Mouse (Mus musculus): ENCODE results near the gene Specc1. TPM values are rescaled to one million over a fixed set of nuclear protein-coding genes. Genes with fewer than 3 reads are reported as not detected.

The Specc1 gene
- polyA plus RNA-seq, 1 experiment from 2014 or later, result 11.1 TPM

DNA sequence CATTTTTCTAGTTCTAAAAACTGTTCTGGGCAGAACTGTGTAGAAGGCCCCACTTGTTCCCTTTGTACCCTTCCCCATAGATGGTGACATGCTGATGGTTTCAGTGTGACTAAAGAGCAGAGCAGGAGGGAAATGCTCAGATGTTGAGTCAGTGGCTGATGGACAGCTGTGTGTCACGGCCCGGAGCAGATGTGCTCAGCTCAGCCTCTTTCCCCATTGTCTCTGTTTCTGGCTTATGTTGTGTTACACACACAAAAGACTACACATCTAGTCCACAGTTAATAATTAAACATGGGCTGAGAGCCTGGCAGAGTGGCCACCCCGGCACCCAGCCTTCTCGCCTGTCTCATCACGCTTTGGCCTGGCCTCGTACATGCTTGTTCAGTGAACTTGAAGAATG, 261.2 kb downstream of the Specc1 start:
- ATAC-seq (replicated peaks; ENCODE audit: insufficient number of reproducible peaks, insufficient read depth, low FRiP score, low read depth), result no peak
- Histone ChIP-seq H3K27ac (no peak overlapping the region), H3K27me3 (no peaks in the 10 kb centered on the region), H3K36me3 (no peaks in the 10 kb centered on the region), H3K9me3 (replicated peaks) (no peaks in the 10 kb centered on the region), H3K4me1 (replicated peaks) (peaks cover 14% of the 10 kb centered on the region), H3K4me2 (no peak overlapping the region), H3K9ac (no peak overlapping the region), H3K4me3 (no peak overlapping the region)
- 80% methylated on average over 6 of the region's 6 CpGs for WGBS

- Histone ChIP-seq H3K27me3 (no peaks in the 10 kb centered on the region), H3K9me3 (replicated peaks) (no peaks in the 10 kb centered on the region), H3K9ac (no peak overlapping the region), H3K4me1 (replicated peaks) (peaks cover 27% of the 10 kb centered on the region), H3K4me2 (no peak overlapping the region), H3K27ac (no peak overlapping the region), H3K36me3 (no peaks in the 10 kb centered on the region), H3K4me3 (no peak overlapping the region)
- ATAC-seq (replicated peaks; ENCODE audit: insufficient number of reproducible peaks, insufficient read depth, low FRiP score, low read depth), result no peak
- WGBS, result 52% methylated on average over 7 of the region's 7 CpGs
These were observed 264.4 kb downstream of the Specc1 start for GRCm38 (mm10) chr11:62220756-62221510.

GRCm38 (mm10) chr11:62223416-62223815, 266.9 kb downstream of the Specc1 start:
- Histone ChIP-seq H3K27me3 (no peaks in the 10 kb centered on the region), H3K27ac (no peak overlapping the region), H3K9me3 (replicated peaks) (no peaks in the 10 kb centered on the region), H3K4me1 (replicated peaks) (peaks cover 27% of the 10 kb centered on the region), H3K4me3 (no peak overlapping the region), H3K9ac (no peak overlapping the region), H3K4me2 (no peak overlapping the region), H3K36me3 (no peaks in the 10 kb centered on the region)
- WGBS, result 75% methylated on average over 5 of the region's 5 CpGs
- ATAC-seq (replicated peaks; ENCODE audit: insufficient number of reproducible peaks, insufficient read depth, low FRiP score, low read depth), result no peak

DNA sequence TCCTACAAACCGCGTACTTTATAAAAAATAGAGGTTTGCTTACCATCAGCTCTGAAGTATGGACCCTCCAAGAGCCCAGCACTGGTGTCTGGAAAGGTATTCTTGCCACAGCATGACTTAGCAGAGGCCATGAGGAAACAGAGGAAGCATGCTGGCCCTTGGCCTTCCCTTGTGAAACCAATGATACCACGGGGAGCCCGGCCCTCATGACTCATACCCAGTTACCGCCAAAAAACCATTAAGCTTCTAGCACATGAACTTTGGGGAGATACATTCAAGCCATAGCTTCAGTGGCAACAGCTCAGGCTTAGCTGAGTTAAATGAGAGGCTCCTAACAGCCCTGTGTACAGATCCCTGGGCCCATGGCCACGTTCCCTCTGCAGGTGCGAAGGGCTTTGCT, 267.4 kb downstream of the Specc1 start:
- Histone ChIP-seq H3K4me1 (replicated peaks) (peaks cover 27% of the 10 kb centered on the region), H3K9me3 (replicated peaks) (no peaks in the 10 kb centered on the region), H3K27ac (no peak overlapping the region), H3K36me3 (no peaks in the 10 kb centered on the region), H3K27me3 (no peaks in the 10 kb centered on the region), H3K4me3 (no peak overlapping the region), H3K4me2 (no peak overlapping the region), H3K9ac (no peak overlapping the region)
- ATAC-seq (replicated peaks; ENCODE audit: insufficient number of reproducible peaks, insufficient read depth, low FRiP score, low read depth), result no peak
- 84% methylated on average over 7 of the region's 7 CpGs for WGBS

DNA sequence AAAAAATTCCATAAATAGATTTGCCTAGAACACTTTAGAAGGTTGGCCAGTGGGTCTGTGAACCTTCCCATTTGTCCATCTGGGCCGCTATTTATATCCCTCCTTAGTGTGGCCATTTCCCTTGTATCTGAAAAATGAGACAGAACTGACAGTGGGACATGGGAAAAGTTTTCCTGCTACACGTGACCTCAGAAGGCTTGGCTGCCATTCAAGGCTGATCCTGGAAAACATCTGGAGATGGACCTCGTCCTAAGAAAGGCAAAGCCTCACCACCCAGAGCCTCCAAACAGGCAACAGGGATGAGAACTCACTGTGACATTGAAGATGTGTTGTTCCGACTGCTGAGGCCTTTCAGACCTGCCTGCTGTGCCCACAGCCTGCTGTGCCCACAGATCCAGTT, 268.2 kb downstream of the Specc1 start:
- Histone ChIP-seq H3K4me1 (replicated peaks) (peaks cover 27% of the 10 kb centered on the region), H3K4me3 (no peak overlapping the region), H3K27me3 (no peaks in the 10 kb centered on the region), H3K36me3 (no peaks in the 10 kb centered on the region), H3K9me3 (replicated peaks) (no peaks in the 10 kb centered on the region), H3K4me2 (no peak overlapping the region), H3K27ac (0 out of 2 replicates have a peak overlapping the region, but pooled peaks have one; percentile 20), H3K9ac (no peak overlapping the region)
- ATAC-seq (replicated peaks; ENCODE audit: insufficient number of reproducible peaks, insufficient read depth, low FRiP score, low read depth), result no peak; the same call in 1 of the 2 replicates
- 38% methylated on average over 4 of the region's 4 CpGs for WGBS

DNA sequence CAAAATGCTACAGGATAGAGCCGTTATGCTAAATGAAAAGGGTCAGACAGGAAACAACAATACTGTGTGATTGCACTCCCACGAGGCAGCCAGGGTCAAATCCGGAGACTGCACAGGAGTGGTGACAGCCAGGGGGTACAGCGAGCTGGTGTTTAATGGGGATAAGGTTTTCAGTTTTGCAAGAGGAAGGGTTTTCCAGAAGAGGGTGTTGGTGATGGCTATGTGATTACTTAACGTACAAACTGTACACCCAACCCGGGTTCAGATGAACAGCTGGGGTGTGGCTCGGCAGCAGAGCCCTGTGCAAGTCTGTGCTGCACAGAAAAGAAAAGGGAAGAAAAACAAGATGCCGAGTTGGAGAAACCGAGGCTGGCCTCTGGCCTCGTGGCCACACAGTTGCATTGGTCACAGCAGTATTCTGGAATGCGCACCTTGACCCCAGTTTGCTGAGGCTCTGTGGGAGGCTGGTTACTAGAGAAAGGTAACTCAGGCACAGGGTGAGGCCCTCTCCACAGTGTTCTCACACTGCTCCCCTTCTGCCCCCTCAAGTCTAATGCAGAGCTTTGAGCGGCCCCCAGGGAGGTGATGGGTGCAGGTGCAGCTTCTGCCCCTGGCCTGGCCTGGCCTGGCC, 284.2 kb downstream of the Specc1 start:
- WGBS, result 59% methylated on average over 12 of the region's 12 CpGs
- Histone ChIP-seq H3K4me2 (no peak overlapping the region), H3K27me3 (peaks cover 3% of the 10 kb centered on the region; the same call in 1 of the 2 replicates), H3K27ac (no peak overlapping the region), H3K9me3 (replicated peaks) (no peaks in the 10 kb centered on the region), H3K9ac (no peak overlapping the region), H3K4me3 (no peak overlapping the region), H3K36me3 (no peaks in the 10 kb centered on the region), H3K4me1 (replicated peaks) (no peaks in the 10 kb centered on the region)
- no peak for ATAC-seq (replicated peaks; ENCODE audit: insufficient number of reproducible peaks, insufficient read depth, low FRiP score, low read depth)

GRCm38 (mm10) chr11:62243871-62244270, 287.3 kb downstream of the Specc1 start:
- H3K27ac ChIP-seq, result no peak overlapping the region
- H3K9me3 ChIP-seq (replicated peaks), result no peaks in the 10 kb centered on the region
- no peak overlapping the region for H3K4me2 ChIP-seq
- ATAC-seq (replicated peaks; ENCODE audit: insufficient number of reproducible peaks, insufficient read depth, low FRiP score, low read depth), result no peak
- 79% methylated on average over 8 of the region's 8 CpGs for WGBS
- H3K4me3 ChIP-seq, result no peak overlapping the region
- no peaks in the 10 kb centered on the region for H3K36me3 ChIP-seq
- peaks cover 12% of the 10 kb centered on the region; the same call in 1 of the 2 replicates for H3K27me3 ChIP-seq
- no peak overlapping the region for H3K9ac ChIP-seq
- peaks cover 5% of the 10 kb centered on the region for H3K4me1 ChIP-seq (replicated peaks)

GRCm38 (mm10) chr11:62244471-62244870, 287.9 kb downstream of the Specc1 start:
- 80% methylated on average over 4 of the region's 4 CpGs for WGBS
- Histone ChIP-seq H3K36me3 (no peaks in the 10 kb centered on the region), H3K27ac (no peak overlapping the region), H3K4me2 (no peak overlapping the region), H3K9ac (no peak overlapping the region), H3K9me3 (replicated peaks) (no peaks in the 10 kb centered on the region), H3K4me3 (no peak overlapping the region), H3K27me3 (peaks cover 18% of the 10 kb centered on the region), H3K4me1 (replicated peaks) (peaks cover 11% of the 10 kb centered on the region)
- ATAC-seq (replicated peaks; ENCODE audit: insufficient number of reproducible peaks, insufficient read depth, low FRiP score, low read depth), result no peak

- no peaks in the 10 kb centered on the region for H3K36me3 ChIP-seq
- no peak overlapping the region for H3K27ac ChIP-seq
- peak overlapping the region; percentile 18; the same call in 1 of the 2 replicates for H3K9ac ChIP-seq
- H3K9me3 ChIP-seq (replicated peaks), result no peaks in the 10 kb centered on the region
- WGBS, result 33% methylated on average over 18 of the region's 18 CpGs
- H3K4me3 ChIP-seq, result peak overlapping the region; percentile 55
- peaks cover 14% of the 10 kb centered on the region for H3K4me1 ChIP-seq (replicated peaks)
- ATAC-seq (replicated peaks; ENCODE audit: insufficient number of reproducible peaks, insufficient read depth, low FRiP score, low read depth), result no peak
- H3K4me2 ChIP-seq, result peak overlapping the region; percentile 96
- peaks cover 45% of the 10 kb centered on the region for H3K27me3 ChIP-seq
These were observed 291.3 kb downstream of the Specc1 start for GRCm38 (mm10) chr11:62247759-62248400.

GRCm38 (mm10) chr11:62248401-62249244, 292.1 kb downstream of the Specc1 start, which contains the start of gene Adora2b:
Adora2b (plus strand) TSS chr11:62248984.
- Histone ChIP-seq H3K27ac (no peak within 1 kb of the TSS), H3K9ac (peak within 1 kb of the TSS; percentile 46), H3K4me2 (peak within 1 kb of the TSS; percentile 96), H3K4me1 (replicated peaks) (peaks cover 14% of the 10 kb centered on the region), H3K27me3 (peaks cover 45% of the 10 kb centered on the region), H3K4me3 (peak within 1 kb of the TSS; percentile 55), H3K36me3 (no peaks in the 10 kb centered on the region), H3K9me3 (replicated peaks) (no peaks in the 10 kb centered on the region)
- peak; percentile 77 for ATAC-seq (replicated peaks; ENCODE audit: insufficient number of reproducible peaks, insufficient read depth, low FRiP score, low read depth)
- under 1% methylated on average over 69 of the region's 69 CpGs for WGBS
